Mouse (Mus musculus) neural tube, embryonic 14.5 days (tissue): ENCODE results near the gene Gdf15. TPM values are rescaled to one million over a fixed set of nuclear protein-coding genes. Genes with fewer than 3 reads are reported as not detected.

Experiments
- ATAC-seq: fragments of 200-750 bp; cut with Nextera tagmentation; 2 replicates; pipeline ENCODE4 v1.8.0; 2017; ENCODE audit warnings: low read depth, mild to moderate bottlenecking, moderate TSS enrichment, moderate library complexity
- H3K27ac ChIP-seq: fragments of 300-500 bp; sonication (generic); 2 replicates; pipeline ENCODE4 v1.5.1; 2014; ENCODE audit warnings: low read depth, mild to moderate bottlenecking, control low read depth, low read length, moderate library complexity, mixed read lengths
- H3K27me3 ChIP-seq: fragments of 300-500 bp; sonication (generic); 2 replicates; pipeline ENCODE4 v1.6.1; 2014; ENCODE audit warnings: low read length; ENCODE audit not compliant: control insufficient read depth, insufficient read depth
- H3K36me3 ChIP-seq: fragments of 300-500 bp; sonication (generic); 2 replicates; pipeline ENCODE4 v1.6.1; 2014; ENCODE audit warnings: low read length, mixed read lengths; ENCODE audit not compliant: control insufficient read depth, insufficient read depth
- H3K4me1 ChIP-seq: fragments of 300-500 bp; sonication (generic); 2 replicates; pipeline ENCODE4 v1.6.1; 2014; ENCODE audit warnings: low read length; ENCODE audit not compliant: control insufficient read depth, insufficient read depth
- H3K4me2 ChIP-seq: fragments of 300-500 bp; sonication (generic); 2 replicates; pipeline ENCODE4 v1.6.1; 2014; ENCODE audit warnings: mild to moderate bottlenecking, low read depth, low read length, control low read depth
- H3K4me3 ChIP-seq: fragments of 300-500 bp; sonication (generic); 2 replicates; pipeline ENCODE4 v1.5.1; 2014; ENCODE audit warnings: low read depth, low read length, control low read depth, mixed read lengths
- H3K9ac ChIP-seq: fragments of 300-500 bp; sonication (generic); replicated peaks from 2 replicates; pipeline ENCODE4 v1.6.1; 2014; ENCODE audit warnings: low read depth, mild to moderate bottlenecking, control low read depth, low read length, mixed read lengths
- H3K9me3 ChIP-seq: fragments of 300-500 bp; sonication (generic); 2 replicates; pipeline ENCODE4 v1.6.1; 2016; ENCODE audit warnings: low read length; ENCODE audit not compliant: control insufficient read depth
- WGBS: fragments of 180-500 bp; shearing (Covaris S2); extraction: QIAGEN DNeasy Blood & Tissue Kit; methylation state at CpG from one replicate; pipeline ENCODE4 v1.1.7; 2014; 5-methylcytosine and 5-hydroxymethylcytosine counted together
- polyA plus RNA-seq: library from polyadenylated mRNA; unstranded; fragments of >200 nt; fragmentation: Nextera tagmentation; extraction: Ambion mirVana; gene quantifications from 2 replicates; pipeline ENCODE4 v1.2.1, GENCODE M21; 2014

The Gdf15 gene
- polyA plus RNA-seq, 1 experiment from 2014 or later = 0.54 TPM

GRCm38 (mm10) chr8:70643019-70643418 lies 10.8 kb upstream of the Gdf15 start:
- Histone ChIP-seq H3K27ac (no peak overlapping the region), H3K9me3 (no peaks in the 10 kb centered on the region), H3K27me3 (no peaks in the 10 kb centered on the region), H3K4me1 (peaks cover 12% of the 10 kb centered on the region), H3K4me3 (no peak overlapping the region), H3K9ac (no peak overlapping the region), H3K4me2 (no peak overlapping the region), H3K36me3 (no peaks in the 10 kb centered on the region)
- ATAC-seq = no peak
- WGBS = 64% methylated on average over 3 of the region's 3 CpGs

DNA sequence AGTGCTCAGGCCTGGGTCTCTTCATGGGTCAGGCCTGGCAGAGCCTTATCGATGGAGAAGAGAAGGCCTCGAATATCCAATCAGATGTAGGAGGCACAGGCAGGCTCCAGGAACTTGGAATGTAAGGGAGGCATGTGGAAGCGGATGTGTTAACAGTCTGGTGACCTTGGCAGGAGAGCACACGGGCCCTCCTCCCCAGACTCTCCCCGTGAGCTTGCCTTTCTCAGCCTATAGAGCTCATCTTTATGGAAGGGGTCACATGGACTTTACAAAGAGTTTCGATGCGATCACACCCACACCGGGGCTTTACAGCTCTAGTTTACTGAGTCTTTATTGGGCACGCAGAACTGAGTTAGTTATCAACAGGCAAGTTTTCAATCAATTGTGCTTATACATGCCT lies 6.5 kb upstream of the Gdf15 start:
- H3K27me3 ChIP-seq = no peaks in the 10 kb centered on the region
- no peaks in the 10 kb centered on the region for H3K36me3 ChIP-seq
- H3K9ac ChIP-seq = no peak overlapping the region
- H3K27ac ChIP-seq = no peak overlapping the region
- no peaks in the 10 kb centered on the region for H3K9me3 ChIP-seq
- H3K4me3 ChIP-seq = no peak overlapping the region
- ATAC-seq = no peak
- no peaks in the 10 kb centered on the region for H3K4me1 ChIP-seq
- no peak overlapping the region for H3K4me2 ChIP-seq
- 76% methylated on average over 9 of the region's 9 CpGs for WGBS

DNA sequence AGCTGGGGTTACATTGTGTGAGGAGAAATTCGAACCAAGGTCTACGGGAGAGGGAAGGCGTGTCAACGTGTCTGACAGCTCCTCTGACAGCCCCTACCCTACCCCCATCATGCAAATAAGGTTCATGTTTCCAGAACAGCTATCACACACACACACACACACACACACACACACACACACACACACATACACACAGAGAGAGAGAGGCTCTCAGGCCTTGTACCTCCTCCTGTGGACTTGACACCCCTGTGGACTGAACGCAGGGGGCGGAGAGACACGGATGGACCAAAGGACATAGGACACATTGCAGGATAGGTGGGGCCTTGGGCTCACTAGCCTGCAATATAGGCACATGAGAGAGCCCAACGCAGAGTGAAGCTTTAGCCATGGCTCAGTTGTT lies 4.6 kb upstream of the Gdf15 start:
- Histone ChIP-seq H3K36me3 (no peaks in the 10 kb centered on the region), H3K9me3 (no peaks in the 10 kb centered on the region), H3K27me3 (no peaks in the 10 kb centered on the region), H3K4me3 (no peak overlapping the region), H3K9ac (no peak overlapping the region), H3K27ac (no peak overlapping the region), H3K4me1 (no peaks in the 10 kb centered on the region), H3K4me2 (no peak overlapping the region)
- ATAC-seq = no peak
- 66% methylated on average over 8 of the region's 8 CpGs for WGBS

- 82% methylated on average over 6 of the region's 6 CpGs for WGBS
- Histone ChIP-seq H3K4me2 (no peak overlapping the region), H3K27ac (no peak overlapping the region), H3K4me3 (no peak overlapping the region), H3K36me3 (no peaks in the 10 kb centered on the region), H3K9ac (no peak overlapping the region), H3K4me1 (no peaks in the 10 kb centered on the region), H3K27me3 (peaks cover 4% of the 10 kb centered on the region; the same call in 1 of the 2 replicates), H3K9me3 (no peaks in the 10 kb centered on the region)
- no peak for ATAC-seq
Measured at GRCm38 (mm10) chr8:70635527-70635926, 3.3 kb upstream of the Gdf15 start.

- Histone ChIP-seq H3K4me2 (no peak overlapping the region), H3K4me3 (no peak overlapping the region), H3K9me3 (no peaks in the 10 kb centered on the region), H3K4me1 (0 out of 2 replicates have a peak, but pooled peaks cover 9% of the 10 kb centered on the region), H3K27ac (no peak overlapping the region), H3K36me3 (no peaks in the 10 kb centered on the region), H3K27me3 (peaks cover 4% of the 10 kb centered on the region; the same call in 1 of the 2 replicates), H3K9ac (no peak overlapping the region)
- 63% methylated on average over 6 of the region's 6 CpGs for WGBS
- ATAC-seq = no peak
Measured at GRCm38 (mm10) chr8:70634066-70634465, 1.8 kb upstream of the Gdf15 start.

DNA sequence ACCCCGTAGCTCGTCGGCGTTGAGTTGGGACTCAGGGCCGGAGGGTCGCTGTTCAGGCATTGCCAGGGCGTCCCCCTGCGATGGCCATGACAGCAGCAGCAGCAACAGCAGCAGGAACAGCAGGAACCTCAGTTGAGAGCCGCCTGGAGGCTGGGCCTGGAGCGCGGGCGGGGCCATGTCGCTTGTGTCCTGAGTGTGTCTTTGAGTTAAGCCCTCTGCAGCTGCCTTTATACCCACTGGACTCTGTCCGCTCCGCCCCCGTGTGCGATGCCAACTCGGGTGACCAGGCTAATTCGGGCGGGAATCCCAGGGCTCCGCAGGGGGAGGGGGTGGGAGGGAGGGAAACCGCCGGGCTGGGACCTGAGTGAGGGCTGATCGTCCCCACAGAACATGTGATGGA lies 820 bp downstream of the Gdf15 start:
- Histone ChIP-seq H3K27ac (no peak overlapping the region), H3K9me3 (no peaks in the 10 kb centered on the region), H3K36me3 (no peaks in the 10 kb centered on the region), H3K9ac (no peak overlapping the region), H3K4me3 (no peak overlapping the region), H3K4me1 (0 out of 2 replicates have a peak, but pooled peaks cover 9% of the 10 kb centered on the region), H3K27me3 (peaks cover 4% of the 10 kb centered on the region; the same call in 1 of the 2 replicates), H3K4me2 (no peak overlapping the region)
- no peak for ATAC-seq
- 17% methylated on average over 20 of the region's 24 CpGs for WGBS

GRCm38 (mm10) chr8:70630532-70631381 lies 1.5 kb downstream of the Gdf15 start:
- Histone ChIP-seq H3K27me3 (peaks cover 4% of the 10 kb centered on the region; the same call in 1 of the 2 replicates), H3K36me3 (no peaks in the 10 kb centered on the region), H3K4me2 (no peak overlapping the region), H3K9ac (no peak overlapping the region), H3K9me3 (no peaks in the 10 kb centered on the region), H3K4me3 (peak overlapping the region; percentile 38; the same call in 1 of the 2 replicates), H3K4me1 (0 out of 2 replicates have a peak, but pooled peaks cover 9% of the 10 kb centered on the region), H3K27ac (no peak overlapping the region)
- ATAC-seq = 0 out of 2 replicates have a peak, but pooled peaks have one; percentile 9
- WGBS = 13% methylated on average over 22 of the region's 22 CpGs

DNA sequence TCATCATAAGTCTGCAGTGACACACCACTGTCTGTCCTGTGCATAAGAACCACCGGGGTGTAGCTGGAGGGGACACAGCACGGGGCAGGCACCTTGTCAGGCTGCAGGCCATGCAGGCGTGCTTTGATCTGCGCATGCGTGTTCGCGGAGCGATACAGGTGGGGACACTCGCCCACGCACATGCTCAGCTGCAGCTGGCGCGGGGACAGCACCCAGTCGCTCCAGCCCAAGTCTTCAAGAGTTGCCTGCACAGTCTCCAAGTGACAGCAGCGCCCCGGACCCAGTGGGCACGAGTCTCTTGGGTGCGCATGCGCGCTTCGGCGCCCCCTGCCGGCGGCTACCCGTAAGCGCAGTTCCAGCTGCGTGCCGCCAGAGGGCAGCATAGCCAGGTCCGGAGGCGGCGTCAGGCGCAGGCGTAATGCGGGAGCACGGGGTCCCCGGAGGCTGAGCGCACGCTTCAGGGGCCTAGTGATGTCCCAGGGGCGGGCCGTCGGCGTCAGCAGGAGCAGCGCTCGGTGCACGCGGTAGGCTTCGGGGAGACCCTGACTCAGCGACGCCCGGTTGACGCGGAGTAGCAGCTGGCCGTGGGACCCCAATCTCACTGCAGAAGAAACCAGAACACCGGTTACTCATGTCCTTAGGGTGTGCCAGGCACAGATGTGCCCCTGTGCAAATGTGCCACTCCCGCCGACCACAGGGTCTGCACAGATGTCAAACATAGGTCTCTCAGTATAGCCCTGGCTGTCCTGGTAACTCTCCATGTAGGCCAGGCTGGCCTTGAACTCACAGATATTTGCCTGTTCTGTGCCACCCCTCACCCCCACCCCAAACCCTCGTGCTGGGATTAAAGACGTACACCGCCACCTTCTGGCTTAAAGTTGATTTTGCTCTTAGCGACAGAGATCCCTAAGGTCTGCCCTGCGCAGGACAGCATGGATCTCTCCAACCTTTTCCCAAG lies 2.4 kb downstream of the Gdf15 start:
- Histone ChIP-seq H3K27me3 (peaks cover 4% of the 10 kb centered on the region; the same call in 1 of the 2 replicates), H3K9me3 (no peaks in the 10 kb centered on the region), H3K4me3 (peak overlapping the region; percentile 38), H3K9ac (peak overlapping the region; percentile 59; the same call in 1 of the 2 replicates), H3K4me1 (0 out of 2 replicates have a peak, but pooled peaks cover 9% of the 10 kb centered on the region), H3K36me3 (no peaks in the 10 kb centered on the region), H3K4me2 (peak overlapping the region; percentile 61), H3K27ac (peak overlapping the region; percentile 74)
- ATAC-seq = peak; percentile 93
- WGBS = under 1% methylated on average over 60 of the region's 60 CpGs
